Mouse (Mus musculus): ENCODE data around the gene Znrf1.

DNA sequence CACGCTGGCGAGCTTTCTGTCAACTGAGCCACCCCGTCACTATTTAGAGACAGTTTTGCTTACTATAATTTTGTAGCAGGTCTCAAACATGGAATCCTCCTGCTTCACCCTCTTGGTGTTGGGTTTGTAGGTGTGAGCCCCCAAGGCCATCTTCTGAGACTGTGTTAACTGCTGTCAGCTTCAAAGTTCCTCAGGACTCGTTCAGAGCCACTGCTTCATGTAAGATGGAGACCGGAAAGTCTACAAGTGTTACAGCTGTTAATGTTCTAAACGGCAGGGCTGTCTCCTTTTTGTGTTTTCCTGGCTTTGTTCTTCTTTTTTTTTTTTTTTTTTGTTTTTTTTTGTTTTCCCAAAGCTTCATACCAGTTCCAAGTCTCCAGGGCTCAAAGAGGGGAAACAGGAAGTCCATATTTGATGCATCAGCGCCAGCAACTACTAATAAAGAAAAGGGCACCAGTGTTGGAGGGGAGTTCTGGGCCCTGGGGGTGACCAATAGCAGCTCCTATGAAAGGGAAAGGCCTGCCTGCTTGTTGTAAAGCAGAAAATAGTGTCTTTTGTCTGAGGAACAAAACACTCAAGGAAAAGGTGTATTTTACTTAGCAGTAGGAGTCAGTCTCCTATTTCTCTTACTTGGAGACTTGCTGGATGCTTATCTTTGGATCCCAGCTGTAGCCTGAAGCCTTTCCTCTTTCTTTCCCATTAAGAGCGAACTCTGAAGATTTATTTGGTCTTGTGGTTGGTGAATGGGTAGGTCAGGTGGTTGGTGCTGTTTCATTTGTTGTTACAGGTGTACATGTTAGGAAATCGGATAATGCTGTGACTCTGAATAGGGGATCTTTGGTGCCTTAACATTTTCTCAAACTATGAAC lies 14.3 kb downstream of the Znrf1 start:
- no peak for TF ChIP-seq CTCF (IDR thresholded peaks at IDR 0.05; ENCODE audit: borderline replicate concordance, insufficient read depth, low read length)
- no peak for TF ChIP-seq POLR2A (IDR thresholded peaks at IDR 0.05; ENCODE audit: low read depth, low read length)

Data from embryonic fibroblast, embryonic 13.5 days (primary cell).